Mouse (Mus musculus): ENCODE measurements around the gene Aldh6a1. TPM values are rescaled to one million over a fixed set of nuclear protein-coding genes. Genes with fewer than 3 reads are reported as not detected.

Gene Aldh6a1
- polyA plus RNA-seq (2015; fragmentation: Nextera tagmentation; extraction: Ambion mirVana), result 13.5 and 15.4 TPM in 2 replicates

DNA sequence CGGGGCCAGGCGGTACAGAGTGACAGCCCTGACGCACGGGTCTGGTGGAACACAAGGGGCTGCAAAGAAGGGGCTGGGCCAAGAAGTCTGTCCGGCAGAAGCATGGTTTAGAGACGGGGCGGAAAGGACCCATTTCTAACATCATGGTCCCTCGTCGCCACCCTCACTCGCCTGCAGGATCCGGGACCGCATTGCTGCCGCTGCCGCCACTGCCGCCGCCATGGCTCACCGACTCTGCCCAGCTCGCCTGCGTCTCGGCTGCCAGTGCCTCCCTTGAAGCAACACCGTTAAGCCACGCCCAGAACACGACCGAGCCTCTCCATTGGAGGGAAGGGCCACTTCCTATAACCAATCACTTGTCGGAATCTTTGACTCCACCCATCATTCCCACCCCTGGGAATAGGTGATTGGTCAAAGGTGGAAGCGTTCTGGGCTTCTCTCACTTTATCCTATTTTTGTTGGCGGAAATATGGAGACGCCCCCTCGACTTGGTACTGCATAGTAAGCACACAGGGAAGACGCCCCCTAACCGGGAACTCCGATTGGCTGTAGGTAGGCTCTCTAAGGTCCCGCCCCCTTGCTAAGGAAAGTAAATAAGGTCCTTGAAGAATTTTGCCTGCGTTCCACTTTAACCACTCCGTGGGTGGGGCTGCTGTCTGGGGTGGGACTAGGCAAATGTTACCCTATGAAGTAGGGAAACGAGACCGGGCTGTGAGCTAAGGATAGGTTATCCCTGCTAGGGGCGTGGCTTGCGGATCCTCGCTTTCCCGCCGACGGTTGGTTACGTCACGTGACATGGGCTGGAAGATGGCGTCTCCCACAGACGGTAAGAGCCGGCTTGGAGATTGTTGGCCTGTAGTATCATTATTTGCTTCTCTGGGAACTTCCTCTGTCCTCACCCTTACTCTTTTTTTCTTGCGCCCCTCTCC, at the start of gene Aldh6a1, which contains the start of gene Lin52:
Gene Aldh6a1 (minus strand): TSS at position 287 of the 929 bp plus-strand sequence.
Gene Lin52 (plus strand): TSS at position 705 of the 929 bp plus-strand sequence.
- H3K9ac ChIP-seq (ENCODE audit: low read depth, low read length), result peak within 1 kb of the TSS; percentile 68
- H3K36me3 ChIP-seq (ENCODE audit: control insufficient read depth, insufficient read depth), result no peaks in the 10 kb centered on the region
- no peaks in the 10 kb centered on the region for H3K9me3 ChIP-seq (ENCODE audit: control insufficient read depth)
- peak within 1 kb of the TSS; percentile 66 for H3K27ac ChIP-seq (ENCODE audit: low read depth, low read length)
- ATAC-seq, result peak; percentile 98
- WGBS, result under 1% methylated on average over 49 of the region's 49 CpGs
- no peak for TF ChIP-seq CTCF (IDR thresholded peaks at IDR 0.05; ENCODE audit: low read depth)
- H3K4me1 ChIP-seq (replicated peaks; ENCODE audit: control insufficient read depth, insufficient read depth, low read length), result no peaks in the 10 kb centered on the region
- peak within 1 kb of the TSS; percentile 84 for H3K4me3 ChIP-seq (ENCODE audit: low read depth, low read length)
- peak within 1 kb of the TSS; percentile 93 for H3K4me2 ChIP-seq (replicated peaks; ENCODE audit: low read depth)
- H3K27me3 ChIP-seq (replicated peaks; ENCODE audit: control insufficient read depth, insufficient read depth, low read length), result no peaks in the 10 kb centered on the region

DNA sequence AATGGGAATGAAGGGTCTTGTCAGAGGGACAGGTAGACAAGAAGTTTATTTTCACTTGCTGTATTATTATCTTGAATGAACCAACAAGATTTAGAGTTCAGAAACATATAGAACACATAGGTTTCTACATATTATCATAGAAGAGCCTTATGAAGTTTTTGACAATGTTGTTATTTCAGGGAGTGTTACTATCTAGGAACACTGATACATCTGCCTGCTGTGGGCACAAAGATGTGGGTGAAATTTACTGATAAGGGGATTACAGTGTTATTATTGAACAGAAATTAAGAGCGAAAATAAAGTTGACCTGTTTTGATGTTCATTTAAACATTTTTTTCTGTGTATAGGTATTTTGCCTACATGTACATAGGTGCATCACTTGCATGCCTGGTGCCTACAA, 46.0 kb upstream of the Aldh6a1 start:
- no peaks in the 10 kb centered on the region for H3K4me1 ChIP-seq (replicated peaks; ENCODE audit: control insufficient read depth, insufficient read depth, low read length)

DNA sequence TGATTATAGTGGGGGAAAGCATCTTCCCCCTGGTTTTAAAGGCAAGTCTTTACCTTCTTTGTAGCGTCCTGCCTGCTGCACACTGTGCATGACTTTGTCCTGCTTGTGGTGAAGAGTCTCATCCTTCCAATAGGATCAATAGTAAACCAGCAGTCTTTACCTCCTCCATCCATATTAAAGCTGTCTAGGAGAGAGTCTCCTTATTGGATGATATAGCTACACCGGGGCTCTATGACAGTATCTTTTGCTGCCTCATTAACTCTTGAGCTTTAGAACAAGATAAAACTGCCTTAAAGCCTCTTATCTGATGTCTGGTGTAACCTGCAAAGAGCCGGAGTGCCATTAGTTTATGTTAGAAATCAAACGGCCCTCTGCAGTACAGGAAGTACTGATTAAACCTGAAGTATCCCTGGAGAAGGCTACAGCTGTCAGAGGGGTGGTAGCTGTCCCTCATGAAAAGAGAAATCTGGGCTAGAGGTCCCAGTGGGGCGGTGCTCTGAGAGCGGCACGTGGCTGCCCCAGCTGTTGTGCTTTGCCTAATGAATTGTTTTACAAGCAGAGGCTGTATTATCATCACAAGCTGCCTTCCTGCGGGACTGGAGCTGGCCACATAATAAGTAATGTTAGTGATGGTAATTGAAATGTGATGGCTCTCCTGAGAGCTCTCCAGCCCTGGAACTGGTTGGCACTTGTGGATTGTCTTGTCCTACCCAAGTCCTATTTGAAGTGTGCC, 36.7 kb upstream of the Aldh6a1 start:
- H3K27me3 ChIP-seq (replicated peaks; ENCODE audit: control insufficient read depth, insufficient read depth, low read length), result no peaks in the 10 kb centered on the region
- no peak overlapping the region for H3K27ac ChIP-seq (ENCODE audit: low read depth, low read length)
- no peaks in the 10 kb centered on the region; the same call in 1 of the 2 replicates for H3K36me3 ChIP-seq (ENCODE audit: control insufficient read depth, insufficient read depth)
- no peak overlapping the region for H3K4me2 ChIP-seq (replicated peaks; ENCODE audit: low read depth)
- no peak for ATAC-seq
- 14% methylated on average over 8 of the region's 8 CpGs for whole genome bisulfite sequencing
- no peaks in the 10 kb centered on the region for H3K9me3 ChIP-seq (ENCODE audit: control insufficient read depth)
- H3K9ac ChIP-seq (ENCODE audit: low read depth, low read length), result no peak overlapping the region
- peaks cover 9% of the 10 kb centered on the region; the same call in 1 of the 2 replicates for H3K4me1 ChIP-seq (replicated peaks; ENCODE audit: control insufficient read depth, insufficient read depth, low read length)
- no peak overlapping the region for H3K4me3 ChIP-seq (ENCODE audit: low read depth, low read length)
- no peak for TF ChIP-seq CTCF (IDR thresholded peaks at IDR 0.05; ENCODE audit: low read depth)

More for the DNA sequence above, 46.0 kb upstream of the Aldh6a1 start:
- TF ChIP-seq CTCF (IDR thresholded peaks at IDR 0.05; ENCODE audit: low read depth), result no peak
- Histone ChIP-seq H3K9ac (ENCODE audit: low read depth, low read length) (no peak overlapping the region), H3K36me3 (ENCODE audit: control insufficient read depth, insufficient read depth) (no peaks in the 10 kb centered on the region), H3K27me3 (replicated peaks; ENCODE audit: control insufficient read depth, insufficient read depth, low read length) (no peaks in the 10 kb centered on the region), H3K4me2 (replicated peaks; ENCODE audit: low read depth) (no peak overlapping the region), H3K27ac (ENCODE audit: low read depth, low read length) (no peak overlapping the region), H3K4me3 (ENCODE audit: low read depth, low read length) (no peak overlapping the region), H3K9me3 (ENCODE audit: control insufficient read depth) (no peaks in the 10 kb centered on the region)
- 93% methylated on average over 1 of the region's 1 CpGs for WGBS
- ATAC-seq, result no peak

DNA sequence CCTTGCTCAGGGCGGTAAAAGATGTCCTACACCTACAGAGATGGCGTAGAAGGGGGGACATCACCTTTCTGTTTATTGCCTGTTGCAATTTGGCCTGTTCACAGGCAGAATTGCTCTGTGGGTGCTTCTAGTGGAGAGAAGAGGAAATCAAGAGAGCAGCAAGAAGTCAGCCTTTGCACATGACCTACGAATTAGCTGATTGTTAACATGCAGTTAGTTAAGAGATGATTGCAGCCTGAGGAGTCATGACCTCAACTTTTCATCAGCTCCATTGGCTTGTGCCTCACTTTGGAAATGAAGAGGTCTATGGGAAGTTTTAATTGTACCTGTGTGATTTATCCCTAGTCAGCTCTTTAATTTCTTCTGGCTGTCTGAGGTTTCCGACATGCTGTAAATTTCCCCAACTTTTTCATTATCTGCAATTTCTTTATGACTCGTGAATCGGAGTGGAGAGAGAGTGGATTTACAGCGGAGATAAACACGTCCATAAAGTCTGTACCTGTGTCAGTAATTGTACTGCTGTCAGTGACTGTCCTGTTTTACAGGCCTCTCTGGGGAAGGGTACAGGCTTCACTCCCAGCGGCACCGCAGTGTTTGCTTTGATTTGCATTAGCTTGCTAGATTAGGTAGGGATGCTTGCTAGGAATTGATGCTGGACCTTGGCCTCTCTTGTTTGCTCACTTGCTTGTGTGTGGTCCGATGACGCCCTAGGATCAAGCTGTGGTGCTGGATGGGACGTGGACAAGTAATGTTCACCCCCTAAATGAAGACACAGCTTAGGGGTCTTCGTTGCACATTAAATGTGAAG, 32.2 kb upstream of the Aldh6a1 start:
- Histone ChIP-seq H3K27me3 (replicated peaks; ENCODE audit: control insufficient read depth, insufficient read depth, low read length) (no peaks in the 10 kb centered on the region), H3K4me2 (replicated peaks; ENCODE audit: low read depth) (0 out of 2 replicates have a peak overlapping the region, but pooled peaks have one; percentile 21), H3K27ac (ENCODE audit: low read depth, low read length) (no peak overlapping the region; the same call in 1 of the 2 replicates), H3K4me3 (ENCODE audit: low read depth, low read length) (no peak overlapping the region), H3K36me3 (ENCODE audit: control insufficient read depth, insufficient read depth) (no peaks in the 10 kb centered on the region; the same call in 1 of the 2 replicates), H3K4me1 (replicated peaks; ENCODE audit: control insufficient read depth, insufficient read depth, low read length) (peaks cover 9% of the 10 kb centered on the region; the same call in 1 of the 2 replicates), H3K9ac (ENCODE audit: low read depth, low read length) (no peak overlapping the region), H3K9me3 (ENCODE audit: control insufficient read depth) (no peaks in the 10 kb centered on the region)
- 44% methylated on average over 14 of the region's 14 CpGs for WGBS
- TF ChIP-seq CTCF (IDR thresholded peaks at IDR 0.05; ENCODE audit: low read depth), result peak; percentile 20; the same call in 1 of the 2 replicates
- ATAC-seq, result peak; percentile 79

DNA sequence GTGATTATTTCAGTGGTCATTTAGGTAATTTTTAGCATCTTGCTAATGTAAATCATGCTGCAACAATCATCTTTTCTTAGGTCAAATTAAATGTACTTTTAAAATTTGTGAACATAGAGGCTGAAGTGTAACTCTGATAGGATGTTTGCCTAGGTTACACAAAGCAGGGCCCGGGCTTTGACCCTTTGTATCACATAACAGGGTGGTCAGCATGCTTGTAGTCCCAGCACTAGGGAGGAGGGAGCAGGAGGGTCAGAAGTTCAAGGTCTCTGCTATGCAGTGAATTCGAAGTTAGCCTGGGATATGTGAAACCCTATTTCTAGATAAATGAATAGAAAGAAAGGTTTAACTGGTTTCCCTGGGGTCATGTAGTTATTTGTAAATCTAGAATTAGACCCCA, 30.4 kb upstream of the Aldh6a1 start:
- Histone ChIP-seq H3K36me3 (ENCODE audit: control insufficient read depth, insufficient read depth) (no peaks in the 10 kb centered on the region; the same call in 1 of the 2 replicates), H3K27ac (ENCODE audit: low read depth, low read length) (no peak overlapping the region), H3K9ac (ENCODE audit: low read depth, low read length) (no peak overlapping the region), H3K4me1 (replicated peaks; ENCODE audit: control insufficient read depth, insufficient read depth, low read length) (peaks cover 5% of the 10 kb centered on the region; the same call in 1 of the 2 replicates), H3K4me3 (ENCODE audit: low read depth, low read length) (no peak overlapping the region), H3K4me2 (replicated peaks; ENCODE audit: low read depth) (no peak overlapping the region), H3K9me3 (ENCODE audit: control insufficient read depth) (no peaks in the 10 kb centered on the region), H3K27me3 (replicated peaks; ENCODE audit: control insufficient read depth, insufficient read depth, low read length) (no peaks in the 10 kb centered on the region)
- TF ChIP-seq CTCF (IDR thresholded peaks at IDR 0.05; ENCODE audit: low read depth), result no peak
- WGBS, result 54% methylated on average over 2 of the region's 2 CpGs
- no peak for ATAC-seq

Data from intestine, postnatal 0 days (tissue).